Mouse (Mus musculus) cerebellum, adult 18-20 months (tissue): ENCODE data around the gene Lrrc8b.

Source experiments
- DNase-seq, 2 experiments: peaks; one replicate each; pipeline ENCODE4 v3.0.0; 2021

The Lrrc8b gene

GRCm38 (mm10) chr5:105484247-105484646, 68.7 kb downstream of the Lrrc8b start:
- DNase-seq = no peak

- DNase-seq = no peak
Measured at GRCm38 (mm10) chr5:105484891-105485290, 69.3 kb downstream of the Lrrc8b start.

GRCm38 (mm10) chr5:105490211-105490610, 74.6 kb downstream of the Lrrc8b start:
- no peak for DNase-seq

GRCm38 (mm10) chr5:105491389-105491788, 75.8 kb downstream of the Lrrc8b start:
- no peak for DNase-seq

- DNase-seq = peak; percentile 53 to 62
Measured at GRCm38 (mm10) chr5:105492367-105493246, 77.0 kb downstream of the Lrrc8b start.

GRCm38 (mm10) chr5:105493377-105493776, 77.8 kb downstream of the Lrrc8b start:
- no peak for DNase-seq

GRCm38 (mm10) chr5:105494246-105494917, 78.8 kb downstream of the Lrrc8b start:
- DNase-seq = no peak

GRCm38 (mm10) chr5:105494918-105495901, 79.6 kb downstream of the Lrrc8b start:
- DNase-seq = peak; percentile 28 to 29

GRCm38 (mm10) chr5:105496133-105496532, 80.6 kb downstream of the Lrrc8b start:
- no peak for DNase-seq

GRCm38 (mm10) chr5:105496586-105496985, 81.0 kb downstream of the Lrrc8b start:
- DNase-seq = no peak

- DNase-seq = no peak
Measured at GRCm38 (mm10) chr5:105498429-105499000, 82.9 kb downstream of the Lrrc8b start.

GRCm38 (mm10) chr5:105499396-105499795, 83.8 kb downstream of the Lrrc8b start:
- DNase-seq = no peak

GRCm38 (mm10) chr5:105500132-105501121, 84.9 kb downstream of the Lrrc8b start:
- no peak for DNase-seq

- DNase-seq = no peak
Measured at GRCm38 (mm10) chr5:105501136-105501535, 85.6 kb downstream of the Lrrc8b start.

GRCm38 (mm10) chr5:105508813-105509212, 93.2 kb downstream of the Lrrc8b start:
- no peak for DNase-seq

GRCm38 (mm10) chr5:105512297-105512696, 96.7 kb downstream of the Lrrc8b start:
- DNase-seq = no peak

- DNase-seq = no peak
Measured at GRCm38 (mm10) chr5:105515532-105515931, 100.0 kb downstream of the Lrrc8b start.

GRCm38 (mm10) chr5:105516290-105516689, 100.7 kb downstream of the Lrrc8b start:
- DNase-seq = no peak

- no peak for DNase-seq
Measured at GRCm38 (mm10) chr5:105517992-105518625, 102.5 kb downstream of the Lrrc8b start.

GRCm38 (mm10) chr5:105518626-105519095, 103.1 kb downstream of the Lrrc8b start:
- DNase-seq = peak in 1 of 2 experiments; percentile 3
